Mouse (Mus musculus): ENCODE data around the gene Cd5l.
"Not testable (repeated sequence)": the region's sequence is repeated elsewhere in the genome, so short reads cannot be mapped to it uniquely, and the experiment has no call there.

The Cd5l gene

DNA sequence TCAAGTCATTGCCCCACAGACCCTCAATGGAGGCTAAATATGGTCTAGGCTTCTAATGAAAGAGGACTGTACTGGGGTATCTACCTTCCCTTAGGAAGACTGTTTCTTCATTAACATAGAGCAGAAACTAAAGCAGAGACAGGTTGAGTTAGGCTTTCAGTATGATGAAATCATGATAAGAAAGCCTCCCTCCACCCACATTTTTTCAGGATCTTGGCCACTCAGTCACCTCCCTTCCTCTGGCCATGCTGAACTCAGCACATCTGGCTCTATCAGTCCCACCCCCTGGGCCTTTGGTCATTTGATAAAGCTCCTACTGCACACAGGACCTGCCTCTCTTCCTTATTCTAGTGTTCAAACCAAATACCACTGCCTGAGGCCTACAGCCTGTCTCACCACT is at the start of gene Cd5l:
TSS of gene Cd5l (plus strand) at position 301 of the 400 bp plus-strand sequence.
- DNase-seq (ENCODE audit: low read depth, low spot score) = no peak

DNA sequence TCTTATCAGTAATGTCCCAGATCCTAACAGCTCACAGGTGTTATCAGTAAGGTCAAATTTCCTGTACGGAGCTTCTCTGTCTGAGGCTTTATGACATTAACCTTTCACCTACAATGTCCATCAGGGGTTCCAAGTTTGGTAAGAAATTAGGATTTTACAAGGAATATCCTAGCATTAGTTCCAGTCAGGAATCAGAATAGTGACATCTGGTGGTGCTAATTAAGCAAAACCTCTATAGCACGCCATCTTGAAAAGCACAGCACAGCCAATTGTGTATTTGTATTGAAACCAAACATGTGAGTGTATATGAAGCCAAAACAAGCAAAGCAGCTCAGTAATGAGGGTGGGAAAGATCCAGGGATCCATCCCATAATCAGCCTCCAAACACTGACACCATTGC is 47.8 kb upstream of the Cd5l start:
- DNase-seq (ENCODE audit: low read depth, low spot score) = peak; percentile 13

DNA sequence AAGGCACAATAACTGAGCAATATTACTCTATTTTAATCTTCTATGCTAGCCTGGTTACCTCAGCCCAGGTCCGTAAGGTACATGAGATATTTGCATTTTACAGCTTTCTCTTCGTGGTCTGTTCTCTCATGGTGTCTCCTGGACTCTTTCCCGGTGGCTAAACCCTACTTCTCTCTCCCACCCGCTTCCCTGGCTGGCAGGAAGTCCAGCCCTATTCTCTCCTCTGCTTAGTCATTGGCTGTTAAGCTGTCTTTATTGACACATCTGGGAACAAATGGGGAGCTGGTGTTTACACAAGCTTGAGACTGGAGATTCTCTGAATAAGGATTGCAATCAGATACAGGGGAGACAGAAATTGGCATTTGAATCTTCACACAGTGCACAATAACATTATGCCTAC is 35.1 kb upstream of the Cd5l start:
- peak; percentile 28 for DNase-seq (ENCODE audit: low read depth, low spot score)

DNA sequence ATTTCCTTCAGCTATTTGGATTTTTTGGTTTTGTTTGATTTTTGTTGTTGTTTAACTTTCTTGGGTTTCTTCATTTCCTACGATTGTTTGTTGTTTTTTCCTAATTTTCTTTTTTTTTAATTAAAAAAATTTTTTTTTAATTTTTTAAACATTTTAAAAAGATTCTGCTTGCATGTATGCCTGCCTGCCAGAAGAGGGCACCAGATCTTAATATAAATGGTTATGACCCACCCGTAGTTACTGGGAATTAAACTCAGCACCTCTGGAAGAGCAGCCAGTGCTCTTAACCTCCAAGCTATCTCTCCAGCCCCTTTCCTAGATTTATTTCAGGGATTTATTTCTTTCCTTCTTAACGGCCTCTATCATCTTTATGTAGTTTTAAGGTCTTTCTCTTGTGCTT is 33.9 kb upstream of the Cd5l start:
- DNase-seq (ENCODE audit: low read depth, low spot score) = peak; percentile 55

DNA sequence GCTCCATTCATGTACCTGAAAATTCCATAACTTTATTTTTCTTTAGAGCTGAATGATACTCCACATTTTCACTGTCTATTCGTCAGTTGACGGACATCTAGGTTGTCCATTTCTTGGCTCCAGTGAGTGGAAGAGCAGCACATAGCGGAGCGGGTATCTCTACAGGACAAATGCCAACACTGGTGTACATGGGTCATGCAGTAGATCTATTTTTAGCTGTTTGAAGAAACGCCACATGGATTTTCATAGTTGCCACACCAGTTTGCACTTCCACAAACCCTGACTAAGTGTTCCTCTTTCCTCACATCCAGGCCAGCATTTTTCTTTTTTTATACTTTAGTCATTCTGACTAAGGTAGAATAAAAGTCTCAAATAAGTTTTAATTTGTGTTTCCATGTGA is 19.8 kb upstream of the Cd5l start:
- no peak for DNase-seq (ENCODE audit: low read depth, low spot score)

DNA sequence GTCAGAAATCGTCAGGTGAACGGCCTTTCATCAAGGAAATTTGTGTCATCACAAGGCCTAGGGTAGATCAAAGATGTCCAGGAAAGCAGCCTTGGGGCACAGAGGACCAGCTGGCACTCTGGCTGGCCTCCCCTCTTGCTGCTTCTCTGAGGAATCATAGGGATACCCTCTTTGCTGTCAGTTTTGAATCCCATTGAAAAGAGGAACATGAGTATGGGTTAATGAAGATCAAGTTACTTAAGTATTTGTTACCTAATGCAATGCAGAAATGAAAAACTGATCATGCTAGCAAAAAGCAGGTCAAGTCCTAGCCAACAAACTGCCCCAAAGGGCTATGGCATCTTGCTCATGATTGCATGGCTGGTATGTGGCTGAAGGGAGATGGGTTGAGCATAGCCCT is 6.7 kb upstream of the Cd5l start:
- not testable (repeated sequence) for DNase-seq (ENCODE audit: low read depth, low spot score)

DNA sequence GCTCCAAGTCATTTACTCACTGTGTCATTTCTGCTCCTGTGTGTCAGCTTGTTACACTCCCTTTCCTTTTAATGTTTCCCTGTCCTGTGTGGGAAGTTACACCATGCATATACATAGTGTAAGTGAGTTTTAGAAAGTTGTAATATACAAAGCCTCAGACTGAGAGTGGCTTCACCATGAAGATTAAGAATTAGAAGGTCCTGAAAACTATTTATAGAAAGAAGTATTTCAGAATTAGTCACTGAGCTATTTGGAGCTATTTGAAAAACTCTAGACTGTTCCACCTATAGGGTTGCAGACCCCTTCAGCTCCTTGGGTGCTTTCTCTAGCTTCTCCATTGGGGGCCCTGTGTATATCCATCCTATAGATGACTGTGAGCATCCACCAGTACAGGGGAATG is 1.5 kb downstream of the Cd5l start:
- DNase-seq (ENCODE audit: low read depth, low spot score) = no peak

DNA sequence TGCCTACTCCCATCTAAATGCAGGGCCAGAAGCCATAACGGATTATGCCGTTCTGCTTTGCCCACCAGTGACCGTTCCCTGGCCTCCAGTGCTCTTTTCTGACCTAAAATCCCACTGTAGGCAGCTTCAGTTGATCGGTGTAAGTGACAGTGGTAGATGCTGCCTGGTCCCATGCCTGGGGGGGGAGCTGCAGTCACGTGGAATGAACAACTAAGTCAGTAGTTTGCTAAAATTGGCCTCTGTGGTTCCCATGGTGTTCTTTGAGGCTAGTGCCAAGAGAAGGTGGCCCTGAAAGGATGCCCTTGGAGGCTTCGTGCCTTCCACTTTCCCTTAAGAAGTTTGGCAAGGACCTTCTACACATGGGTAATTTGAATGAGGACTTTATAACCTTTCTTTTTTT is 2.8 kb downstream of the Cd5l start:
- DNase-seq (ENCODE audit: low read depth, low spot score) = no peak

DNA sequence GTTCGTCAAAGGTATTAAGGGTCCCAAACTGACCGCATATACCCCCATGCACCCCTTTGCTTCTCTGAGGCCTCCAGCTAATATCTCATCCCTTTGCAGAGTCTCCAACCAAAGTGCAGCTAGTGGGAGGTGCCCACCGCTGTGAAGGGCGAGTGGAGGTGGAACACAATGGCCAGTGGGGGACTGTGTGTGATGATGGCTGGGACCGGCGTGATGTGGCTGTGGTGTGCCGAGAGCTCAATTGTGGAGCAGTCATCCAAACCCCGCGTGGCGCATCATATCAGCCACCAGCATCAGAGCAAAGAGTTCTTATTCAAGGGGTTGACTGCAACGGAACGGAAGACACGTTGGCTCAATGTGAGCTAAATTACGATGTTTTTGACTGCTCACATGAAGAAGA is 8.0 kb downstream of the Cd5l start:
- no peak for DNase-seq (ENCODE audit: low read depth, low spot score)

DNA sequence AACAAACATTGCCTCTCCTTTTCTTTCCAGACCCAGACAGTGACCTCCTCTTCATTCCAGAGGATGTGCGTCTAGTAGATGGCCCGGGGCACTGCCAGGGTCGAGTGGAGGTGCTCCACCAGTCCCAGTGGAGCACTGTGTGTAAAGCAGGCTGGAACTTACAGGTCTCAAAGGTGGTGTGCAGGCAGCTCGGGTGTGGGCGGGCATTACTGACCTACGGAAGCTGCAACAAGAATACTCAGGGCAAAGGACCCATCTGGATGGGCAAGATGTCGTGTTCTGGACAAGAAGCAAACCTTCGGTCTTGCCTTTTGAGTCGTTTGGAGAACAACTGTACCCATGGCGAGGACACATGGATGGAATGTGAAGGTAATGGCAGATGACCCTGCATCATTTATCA is 9.8 kb downstream of the Cd5l start:
- DNase-seq (ENCODE audit: low read depth, low spot score) = no peak

DNA sequence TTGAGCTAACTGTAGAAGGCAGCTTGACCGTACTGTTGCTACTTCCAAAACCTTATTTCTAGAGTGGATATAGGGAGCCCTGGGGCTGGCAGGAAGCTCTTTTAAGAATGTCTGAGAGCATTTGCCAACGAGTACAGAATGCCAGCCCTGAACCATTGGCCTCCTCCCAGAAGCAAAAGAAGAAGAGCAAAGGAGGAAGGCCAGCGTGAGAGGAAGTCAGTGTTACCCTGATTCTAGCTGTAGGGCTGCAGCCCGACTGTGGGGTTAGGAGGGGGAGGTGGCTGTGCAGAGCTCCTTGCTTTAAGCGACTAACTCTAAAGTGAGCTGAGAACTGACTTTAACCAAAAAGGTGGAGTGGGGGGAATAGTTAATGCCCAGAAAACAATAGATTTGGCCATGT is 11.5 kb downstream of the Cd5l start:
- no peak for DNase-seq (ENCODE audit: low read depth, low spot score)

DNA sequence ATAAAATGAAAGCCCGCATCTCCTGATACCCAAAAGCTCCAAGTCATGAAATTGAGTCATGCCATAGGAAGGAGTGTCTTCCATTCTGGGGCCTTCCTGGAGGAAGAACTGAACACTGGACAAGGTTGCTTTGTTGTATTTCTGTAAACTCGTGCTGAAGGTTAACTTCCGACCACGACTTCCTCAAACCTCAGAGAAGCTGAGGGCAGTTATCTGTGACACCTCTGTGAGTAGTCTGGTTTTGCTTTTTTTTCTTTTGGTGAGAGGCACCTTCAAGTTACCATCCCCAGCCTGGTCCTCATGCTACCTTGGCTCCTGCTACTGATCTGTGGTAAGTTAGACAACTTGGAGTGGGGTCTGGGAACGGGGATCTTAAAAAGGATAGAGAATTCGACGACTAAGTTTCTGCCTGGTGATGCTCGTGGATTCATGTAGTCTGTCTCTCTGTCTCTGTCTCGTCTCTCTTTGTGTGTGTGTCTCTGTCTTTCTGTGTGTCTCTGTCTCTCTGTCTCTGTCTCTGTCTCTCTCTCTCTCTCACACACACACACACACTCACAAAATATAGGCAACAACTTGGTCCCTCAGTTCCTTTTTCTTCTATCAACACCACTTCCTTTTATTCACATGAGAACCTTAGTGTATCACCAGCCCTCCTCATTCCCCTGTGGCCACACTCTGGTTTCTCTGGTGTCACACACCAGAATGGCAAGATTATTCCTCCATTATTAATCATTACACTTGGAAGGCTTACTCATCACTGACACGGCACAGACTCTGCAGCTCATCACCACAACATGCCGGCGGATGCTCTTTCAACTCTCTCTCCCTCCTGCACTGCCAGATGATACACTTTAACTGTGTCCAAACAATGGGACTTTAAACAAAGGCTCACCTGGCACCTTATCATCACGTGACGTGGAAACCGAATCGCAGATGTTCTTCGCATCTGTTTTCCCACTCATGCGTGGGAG is 18.8 kb downstream of the Cd5l start, which contains the start of gene Fcrl1:
TSS of gene Fcrl1 (plus strand) at position 193 of the 971 bp plus-strand sequence.
- DNase-seq (ENCODE audit: low read depth, low spot score) = no peak

DNA sequence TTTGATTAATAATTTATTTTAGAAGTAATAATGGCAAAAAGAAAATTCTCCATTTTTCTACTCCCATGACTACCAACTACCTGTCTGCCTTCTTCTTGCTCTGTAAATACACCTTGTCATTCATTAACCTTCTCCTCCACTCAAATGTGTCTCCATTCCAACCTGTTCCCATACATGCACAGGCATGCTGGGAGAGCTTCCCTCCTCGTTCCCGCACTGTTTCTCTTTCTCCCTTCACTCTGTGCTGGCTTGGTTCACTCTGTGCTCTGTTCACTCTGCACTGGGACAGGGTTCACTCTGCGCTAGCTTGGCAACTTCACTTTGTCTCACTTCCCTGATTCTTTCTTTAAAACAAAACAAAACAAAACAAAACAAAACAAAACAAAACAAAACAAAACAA is 19.5 kb downstream of the Cd5l start:
- DNase-seq (ENCODE audit: low read depth, low spot score) = no peak

DNA sequence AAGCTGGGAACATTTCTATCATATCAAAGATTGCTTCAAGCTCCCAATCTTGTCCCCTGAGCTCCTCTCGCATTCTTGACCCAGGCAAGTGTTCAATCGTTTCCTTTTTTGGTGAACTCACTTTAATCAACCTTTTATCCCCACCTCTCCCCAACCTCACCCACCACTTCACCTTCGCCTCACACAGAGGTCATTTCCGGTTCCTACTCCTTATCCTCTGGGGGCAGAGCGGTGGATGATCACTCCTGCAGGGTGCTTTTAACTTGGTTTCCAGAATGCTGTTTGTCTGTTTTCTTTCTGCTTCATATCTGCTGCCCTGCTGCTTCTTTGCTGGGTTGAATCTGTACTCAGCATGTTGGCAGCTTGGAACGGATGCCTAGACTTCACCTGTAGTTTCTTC is 20.0 kb downstream of the Cd5l start:
- no peak for DNase-seq (ENCODE audit: low read depth, low spot score)

DNA sequence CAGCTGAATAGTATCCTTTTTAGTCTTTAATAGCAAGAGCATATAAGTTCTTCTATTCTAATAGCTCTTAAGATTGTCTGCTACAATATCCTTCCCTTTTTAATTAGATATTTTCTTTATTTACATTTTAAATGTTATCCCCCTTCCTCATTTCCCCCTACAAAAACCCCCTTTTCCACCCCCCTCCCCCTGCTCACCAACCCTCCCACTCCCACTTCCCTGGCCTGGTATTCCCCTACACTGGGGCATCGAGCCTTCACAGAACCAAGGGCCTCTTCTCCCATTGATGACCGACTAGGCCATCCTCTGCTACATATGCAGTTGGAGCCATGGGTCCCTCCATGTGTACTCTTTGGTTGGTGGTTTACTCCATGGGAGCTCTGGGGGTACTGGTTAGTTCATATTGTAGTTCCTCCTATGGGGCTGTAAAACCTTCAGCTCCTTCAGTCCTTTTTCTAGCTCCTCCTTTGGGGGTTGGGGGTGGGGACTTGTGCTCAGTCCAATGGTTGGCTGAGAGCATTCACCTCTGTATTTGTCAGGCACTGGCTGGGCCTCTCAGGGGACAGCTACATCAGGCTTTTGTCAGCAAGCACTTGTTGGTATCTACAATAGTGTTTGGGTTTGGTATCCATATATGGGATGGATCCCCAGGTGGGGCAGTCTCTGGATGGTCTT is 22.1 kb downstream of the Cd5l start:
- DNase-seq (ENCODE audit: low read depth, low spot score) = not testable (repeated sequence)

DNA sequence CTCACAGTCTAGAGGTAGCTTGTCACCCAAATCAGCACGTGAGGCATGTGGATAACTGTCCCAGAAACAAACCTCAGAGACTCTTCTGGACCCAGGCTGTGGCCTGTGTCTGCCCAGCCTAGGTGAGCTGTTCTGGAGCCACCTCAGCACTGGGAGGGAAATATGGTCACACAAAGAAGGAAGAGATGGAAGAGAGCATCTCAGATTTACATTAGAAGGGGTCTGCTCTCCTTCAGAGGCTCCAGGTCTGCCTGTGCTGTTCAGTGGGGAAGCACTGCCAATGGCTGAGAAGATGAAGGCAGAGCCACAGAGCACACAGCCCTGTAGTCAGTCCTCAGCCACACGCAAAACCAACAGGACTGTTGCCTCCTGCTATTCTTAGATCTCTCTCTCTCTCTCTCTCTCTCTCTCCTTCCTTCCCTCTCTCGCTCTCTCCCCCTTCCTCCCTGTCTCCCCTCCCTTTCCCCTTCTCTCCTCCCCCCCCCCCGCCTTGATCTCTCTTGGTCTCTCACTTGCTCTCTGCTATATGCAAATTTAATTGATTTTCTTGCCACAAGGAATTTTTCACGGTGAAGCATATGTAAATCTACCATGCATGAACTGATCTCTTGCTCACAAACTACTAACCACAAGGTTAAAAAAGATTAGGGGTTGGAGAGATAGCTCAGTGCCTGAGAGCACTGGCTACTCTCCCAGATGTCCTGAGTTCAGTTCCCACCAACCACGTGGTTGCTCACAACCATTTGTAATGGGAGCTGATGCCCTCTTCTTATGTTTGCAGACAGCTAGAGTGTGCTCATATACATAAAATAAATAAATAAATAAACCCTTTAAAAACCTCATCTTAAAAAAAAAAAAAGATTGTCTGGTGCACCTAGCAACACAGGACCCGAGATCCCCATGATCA is 24.4 kb downstream of the Cd5l start:
- DNase-seq (ENCODE audit: low read depth, low spot score) = no peak

DNA sequence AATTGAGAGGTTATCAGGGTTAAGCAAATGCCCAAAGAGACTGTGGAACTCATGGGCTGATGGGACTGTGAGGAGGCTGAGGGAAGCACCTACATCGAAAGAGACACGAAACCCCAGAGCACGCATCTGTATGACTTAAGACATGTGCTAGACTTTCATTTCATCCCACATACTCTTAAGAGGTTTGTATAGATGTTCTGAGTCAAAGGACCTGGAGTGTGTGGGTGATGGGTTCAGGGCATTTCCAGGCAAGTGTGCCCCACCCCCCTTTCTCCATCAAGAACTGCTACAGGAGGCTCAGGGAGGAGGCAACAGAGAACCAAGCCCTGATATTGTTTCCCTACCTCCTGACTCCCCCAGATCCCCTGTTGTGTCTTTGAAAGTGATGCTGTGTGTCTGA is 25.6 kb downstream of the Cd5l start:
- no peak for DNase-seq (ENCODE audit: low read depth, low spot score)

DNA sequence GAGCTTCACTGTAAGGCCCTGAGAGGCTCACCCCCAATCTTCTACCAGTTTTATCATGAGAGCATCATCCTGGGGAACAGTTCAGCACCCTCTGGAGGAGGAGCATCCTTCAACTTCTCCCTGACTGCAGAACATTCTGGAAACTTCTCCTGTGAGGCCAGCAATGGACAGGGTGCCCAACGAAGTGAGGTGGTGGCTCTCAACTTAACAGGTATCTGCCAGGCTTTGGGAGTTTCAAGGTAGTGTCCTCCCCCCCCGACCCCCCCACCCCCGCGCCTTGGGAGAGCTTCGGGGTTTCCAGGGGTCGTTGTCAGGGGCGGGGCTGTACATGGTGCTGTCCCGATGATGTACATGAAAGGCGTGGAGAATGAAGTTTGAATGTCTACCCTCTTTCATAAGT is 27.4 kb downstream of the Cd5l start:
- no peak for DNase-seq (ENCODE audit: low read depth, low spot score)

DNA sequence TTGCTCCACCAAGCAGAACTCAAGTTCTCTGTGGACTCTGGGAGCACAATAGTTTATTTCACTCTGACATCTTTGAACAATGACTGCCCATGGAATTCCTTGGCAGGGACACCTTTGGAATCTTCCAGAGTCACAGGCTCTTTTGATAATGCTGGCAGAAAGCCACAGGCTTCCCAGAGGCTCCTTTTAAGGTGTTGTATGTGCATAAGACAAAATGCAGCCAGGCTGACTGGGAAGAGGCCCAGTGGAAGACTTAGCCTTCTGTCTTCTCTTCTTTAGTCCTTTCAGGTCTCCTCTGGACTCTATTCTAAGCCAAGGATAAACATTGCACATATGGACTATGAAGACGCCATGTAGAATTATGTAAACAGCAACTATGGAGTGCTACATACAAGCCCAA is 33.3 kb downstream of the Cd5l start:
- no peak for DNase-seq (ENCODE audit: low read depth, low spot score)

DNA sequence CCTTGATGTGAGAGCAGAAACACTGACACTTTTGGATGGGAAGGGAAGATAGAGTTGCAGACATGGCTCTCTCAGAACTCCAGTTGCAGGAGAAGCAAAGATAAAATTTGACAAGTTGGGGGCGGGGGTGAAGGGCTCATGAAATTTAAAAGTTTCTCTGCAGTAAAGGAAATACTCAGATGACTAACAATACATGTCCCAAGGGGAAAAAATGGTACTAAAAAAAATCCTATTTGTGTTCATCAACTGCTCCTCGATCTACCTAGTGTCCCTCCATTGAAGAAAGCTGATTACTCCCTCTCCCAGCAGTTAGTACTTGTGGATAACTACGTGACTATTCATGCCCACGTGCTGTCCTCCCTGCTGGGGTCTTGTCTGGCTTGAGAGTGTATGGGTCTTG is 41.1 kb downstream of the Cd5l start:
- DNase-seq (ENCODE audit: low read depth, low spot score) = no peak

DNA sequence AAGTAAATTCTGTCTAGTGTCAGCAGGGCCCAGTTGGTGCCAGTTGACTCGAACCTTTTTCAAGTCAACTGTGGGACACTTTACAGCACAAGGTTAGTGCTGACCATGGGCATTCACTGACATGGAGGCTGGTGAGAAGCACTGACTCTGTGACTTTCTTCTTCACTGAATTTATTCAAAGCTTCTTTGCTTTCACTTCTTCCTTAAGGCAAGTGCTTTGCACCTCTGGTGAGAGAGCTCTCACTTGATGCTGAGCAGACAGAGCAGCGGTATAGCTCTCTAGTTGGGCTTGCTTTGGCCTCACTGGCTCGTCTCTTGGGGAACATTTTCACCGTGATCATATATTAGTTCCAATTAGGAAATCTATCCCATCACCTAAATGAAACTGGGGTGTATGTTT is 42.2 kb downstream of the Cd5l start:
- no peak for DNase-seq (ENCODE audit: low read depth, low spot score)

DNA sequence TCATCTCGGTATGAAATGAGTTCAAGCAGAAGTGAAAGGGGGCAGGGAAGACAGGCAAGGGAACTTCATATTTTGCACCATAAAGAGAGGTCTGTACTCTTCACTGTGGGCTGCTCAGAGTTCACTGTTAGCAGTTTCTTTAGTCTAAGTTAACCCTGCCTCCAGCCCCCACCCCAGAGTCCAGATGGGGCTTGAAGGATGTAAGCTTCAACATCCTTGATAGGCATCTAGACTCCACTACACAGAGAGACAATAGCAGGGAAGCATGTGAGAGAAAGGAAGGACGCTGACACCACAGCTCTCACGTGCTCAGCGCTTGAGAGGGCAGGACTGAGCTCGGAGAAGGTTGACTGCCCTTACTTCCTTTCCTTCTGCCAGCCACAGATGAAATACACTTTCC is 43.6 kb downstream of the Cd5l start:
- no peak for DNase-seq (ENCODE audit: low read depth, low spot score)
